Mouse (Mus musculus) midbrain, postnatal 0 days (tissue): ENCODE results near the gene Sema3a. TPM values are rescaled to one million over a fixed set of nuclear protein-coding genes. Genes with fewer than 3 reads are reported as not detected.

ENCODE experiments used
- ATAC-seq: fragments of 200-750 bp; cut with Nextera tagmentation; 2 replicates; pipeline ENCODE4 v1.8.0; 2017; ENCODE audit warnings: moderate number of reproducible peaks, mild to moderate bottlenecking, moderate TSS enrichment, moderate library complexity; ENCODE audit not compliant: low FRiP score
- DNase-seq: peaks from one replicate; pipeline ENCODE4 v3.0.0-alpha.2; 2015; ENCODE audit warnings: low spot score
- H3K27ac ChIP-seq: fragments of 300-500 bp; sonication (generic); 2 replicates; pipeline ENCODE4 v1.5.1; 2014; ENCODE audit warnings: low read depth, mild to moderate bottlenecking, low read length, mixed read lengths
- H3K27me3 ChIP-seq: fragments of 300-500 bp; sonication (generic); 2 replicates; pipeline ENCODE4 v1.6.1; 2014; ENCODE audit warnings: low read length, control low read depth, mixed read lengths; ENCODE audit not compliant: insufficient read depth
- H3K36me3 ChIP-seq: fragments of 300-500 bp; sonication (generic); 2 replicates; pipeline ENCODE4 v1.6.1; 2014; ENCODE audit warnings: low read length, control low read depth, mixed read lengths; ENCODE audit not compliant: insufficient read depth
- H3K4me1 ChIP-seq: fragments of 300-500 bp; sonication (generic); 2 replicates; pipeline ENCODE4 v1.6.1; 2014; ENCODE audit warnings: mild to moderate bottlenecking, control low read depth, antibody characterized with exemption, low read length, mixed read lengths; ENCODE audit not compliant: insufficient read depth
- H3K4me2 ChIP-seq: fragments of 300-500 bp; sonication (generic); 2 replicates; pipeline ENCODE4 v1.6.1; 2014; ENCODE audit warnings: low read depth, mild to moderate bottlenecking, low read length, mixed read lengths; ENCODE audit not compliant: poor library complexity, severe bottlenecking
- H3K4me3 ChIP-seq: fragments of 300-500 bp; sonication (generic); 2 replicates; pipeline ENCODE4 v1.5.1; 2014; ENCODE audit warnings: low read depth, mild to moderate bottlenecking, low read length, moderate library complexity
- H3K9ac ChIP-seq: fragments of 300-500 bp; sonication (generic); replicated peaks from 2 replicates; pipeline ENCODE4 v1.6.1; 2014; ENCODE audit warnings: mild to moderate bottlenecking, low read length, moderate library complexity, mixed read lengths; ENCODE audit not compliant: poor library complexity, severe bottlenecking
- H3K9me3 ChIP-seq: fragments of 300-500 bp; sonication (generic); 2 replicates; pipeline ENCODE4 v1.6.1; 2016; ENCODE audit warnings: low read length, control low read depth
- CTCF ChIP-seq: IDR thresholded peaks from 2 replicates; pipeline ENCODE4 v1.5.1; 2016; ENCODE audit warnings: antibody characterized with exemption, mild to moderate bottlenecking
- WGBS: fragments of 180-500 bp; shearing (Covaris S2); extraction: QIAGEN DNeasy Blood & Tissue Kit; methylation state at CpG from one replicate; pipeline ENCODE4 v1.1.7; 2014; 5-methylcytosine and 5-hydroxymethylcytosine counted together
- polyA plus RNA-seq: library from polyadenylated mRNA; unstranded; fragments of >200 nt; fragmentation: Nextera tagmentation; extraction: Ambion mirVana; gene quantifications from 2 replicates; pipeline ENCODE4 v1.2.1, GENCODE M21; 2015
- total RNA-seq: library from RNA; depleted of rRNA; stranded (reverse); fragments of >200 nt; gene quantifications from 2 replicates; pipeline ENCODE4 v1.2.3, GENCODE M21; 2014

Gene Sema3a
- total and polyA plus RNA-seq, 2 experiments from 2014 or later = 4.8 to 13.7 TPM

- Histone ChIP-seq H3K9ac (no peak overlapping the region), H3K27me3 (no peaks in the 10 kb centered on the region), H3K9me3 (no peaks in the 10 kb centered on the region), H3K4me1 (no peaks in the 10 kb centered on the region), H3K27ac (no peak overlapping the region), H3K4me2 (no peak overlapping the region), H3K4me3 (no peak overlapping the region), H3K36me3 (no peaks in the 10 kb centered on the region)
- WGBS = 81% methylated on average over 2 of the region's 2 CpGs
- ATAC-seq (no peak), DNase-seq (no peak)
- no peak for TF ChIP-seq CTCF
Measured at GRCm38 (mm10) chr5:13182186-13182585, 57.0 kb downstream of the Sema3a start.

- H3K4me2 ChIP-seq = no peak overlapping the region
- DNase-seq = no peak
- H3K4me1 ChIP-seq = no peaks in the 10 kb centered on the region
- no peaks in the 10 kb centered on the region for H3K9me3 ChIP-seq
- no peak for TF ChIP-seq CTCF
- H3K4me3 ChIP-seq = no peak overlapping the region
- no peak overlapping the region for H3K27ac ChIP-seq
- no peaks in the 10 kb centered on the region for H3K36me3 ChIP-seq
- no peak for ATAC-seq
- H3K9ac ChIP-seq = no peak overlapping the region
- WGBS = 27% methylated on average over 3 of the region's 3 CpGs
- H3K27me3 ChIP-seq = no peaks in the 10 kb centered on the region
Measured at GRCm38 (mm10) chr5:13197886-13198285, 72.7 kb downstream of the Sema3a start.

GRCm38 (mm10) chr5:13199709-13200108 lies 74.5 kb downstream of the Sema3a start:
- no peak overlapping the region for H3K4me3 ChIP-seq
- no peaks in the 10 kb centered on the region for H3K36me3 ChIP-seq
- TF ChIP-seq CTCF = no peak
- H3K9me3 ChIP-seq = no peaks in the 10 kb centered on the region
- DNase-seq (no peak), ATAC-seq (no peak)
- no peak overlapping the region for H3K27ac ChIP-seq
- WGBS = 76% methylated on average over 6 of the region's 6 CpGs
- H3K4me2 ChIP-seq = no peak overlapping the region
- no peak overlapping the region for H3K9ac ChIP-seq
- H3K27me3 ChIP-seq = no peaks in the 10 kb centered on the region
- no peaks in the 10 kb centered on the region for H3K4me1 ChIP-seq

GRCm38 (mm10) chr5:13255353-13255752 lies 130.1 kb downstream of the Sema3a start:
- Histone ChIP-seq H3K9ac (no peak overlapping the region), H3K36me3 (no peaks in the 10 kb centered on the region), H3K9me3 (no peaks in the 10 kb centered on the region), H3K27me3 (no peaks in the 10 kb centered on the region), H3K27ac (no peak overlapping the region), H3K4me2 (no peak overlapping the region), H3K4me1 (no peaks in the 10 kb centered on the region), H3K4me3 (no peak overlapping the region)
- 65% methylated on average over 3 of the region's 3 CpGs for WGBS
- TF ChIP-seq CTCF = no peak
- ATAC-seq (no peak), DNase-seq (no peak)

- Histone ChIP-seq H3K4me3 (no peak overlapping the region), H3K4me2 (no peak overlapping the region), H3K9ac (no peak overlapping the region), H3K36me3 (no peaks in the 10 kb centered on the region), H3K9me3 (no peaks in the 10 kb centered on the region), H3K27ac (no peak overlapping the region), H3K27me3 (no peaks in the 10 kb centered on the region), H3K4me1 (no peaks in the 10 kb centered on the region)
- DNase-seq (no peak), ATAC-seq (no peak)
- 33% methylated on average over 1 of the region's 1 CpGs for WGBS
- TF ChIP-seq CTCF = no peak
Measured at GRCm38 (mm10) chr5:13256321-13256720, 131.1 kb downstream of the Sema3a start.

GRCm38 (mm10) chr5:13263087-13263486 lies 137.9 kb downstream of the Sema3a start:
- Histone ChIP-seq H3K9ac (no peak overlapping the region), H3K27me3 (no peaks in the 10 kb centered on the region), H3K4me2 (no peak overlapping the region), H3K36me3 (no peaks in the 10 kb centered on the region), H3K4me1 (no peaks in the 10 kb centered on the region), H3K9me3 (no peaks in the 10 kb centered on the region), H3K27ac (no peak overlapping the region), H3K4me3 (no peak overlapping the region)
- TF ChIP-seq CTCF = no peak
- DNase-seq (peak; percentile 64), ATAC-seq (peak; percentile 31; the same call in 1 of the 2 replicates)
- WGBS = 63% methylated on average over 2 of the region's 2 CpGs

- no peak for ATAC-seq
- H3K9me3 ChIP-seq = no peaks in the 10 kb centered on the region
Measured at GRCm38 (mm10) chr5:13263539-13263938, 138.3 kb downstream of the Sema3a start.

More at GRCm38 (mm10) chr5:13263539-13263938, 138.3 kb downstream of the Sema3a start:
- no peak for DNase-seq
- 82% methylated on average over 3 of the region's 3 CpGs for WGBS
- H3K27ac ChIP-seq = no peak overlapping the region
- no peak for TF ChIP-seq CTCF
- H3K36me3 ChIP-seq = no peaks in the 10 kb centered on the region
- H3K4me2 ChIP-seq = no peak overlapping the region
- H3K4me1 ChIP-seq = no peaks in the 10 kb centered on the region
- no peak overlapping the region for H3K4me3 ChIP-seq
- H3K27me3 ChIP-seq = no peaks in the 10 kb centered on the region
- no peak overlapping the region for H3K9ac ChIP-seq
